Mouse (Mus musculus) midbrain, postnatal 0 days (tissue): ENCODE measurements around the gene Lmnb2. TPM values are rescaled to one million over a fixed set of nuclear protein-coding genes. Genes with fewer than 3 reads are reported as not detected.

Experiments
- ATAC-seq: fragments of 200-750 bp; cut with Nextera tagmentation; 2 replicates; pipeline ENCODE4 v1.8.0; 2017; ENCODE audit warnings: moderate number of reproducible peaks, mild to moderate bottlenecking, moderate TSS enrichment, moderate library complexity; ENCODE audit not compliant: low FRiP score
- DNase-seq: peaks from one replicate; pipeline ENCODE4 v3.0.0-alpha.2; 2015; ENCODE audit warnings: low spot score
- H3K27ac ChIP-seq: fragments of 300-500 bp; sonication (generic); 2 replicates; pipeline ENCODE4 v1.5.1; 2014; ENCODE audit warnings: low read depth, mild to moderate bottlenecking, low read length, mixed read lengths
- H3K27me3 ChIP-seq: fragments of 300-500 bp; sonication (generic); 2 replicates; pipeline ENCODE4 v1.6.1; 2014; ENCODE audit warnings: low read length, control low read depth, mixed read lengths; ENCODE audit not compliant: insufficient read depth
- H3K36me3 ChIP-seq: fragments of 300-500 bp; sonication (generic); 2 replicates; pipeline ENCODE4 v1.6.1; 2014; ENCODE audit warnings: low read length, control low read depth, mixed read lengths; ENCODE audit not compliant: insufficient read depth
- H3K4me1 ChIP-seq: fragments of 300-500 bp; sonication (generic); 2 replicates; pipeline ENCODE4 v1.6.1; 2014; ENCODE audit warnings: mild to moderate bottlenecking, control low read depth, antibody characterized with exemption, low read length, mixed read lengths; ENCODE audit not compliant: insufficient read depth
- H3K4me2 ChIP-seq: fragments of 300-500 bp; sonication (generic); 2 replicates; pipeline ENCODE4 v1.6.1; 2014; ENCODE audit warnings: low read depth, mild to moderate bottlenecking, low read length, mixed read lengths; ENCODE audit not compliant: poor library complexity, severe bottlenecking
- H3K4me3 ChIP-seq: fragments of 300-500 bp; sonication (generic); 2 replicates; pipeline ENCODE4 v1.5.1; 2014; ENCODE audit warnings: low read depth, mild to moderate bottlenecking, low read length, moderate library complexity
- H3K9ac ChIP-seq: fragments of 300-500 bp; sonication (generic); replicated peaks from 2 replicates; pipeline ENCODE4 v1.6.1; 2014; ENCODE audit warnings: mild to moderate bottlenecking, low read length, moderate library complexity, mixed read lengths; ENCODE audit not compliant: poor library complexity, severe bottlenecking
- H3K9me3 ChIP-seq: fragments of 300-500 bp; sonication (generic); 2 replicates; pipeline ENCODE4 v1.6.1; 2016; ENCODE audit warnings: low read length, control low read depth
- CTCF ChIP-seq: IDR thresholded peaks from 2 replicates; pipeline ENCODE4 v1.5.1; 2016; ENCODE audit warnings: antibody characterized with exemption, mild to moderate bottlenecking
- WGBS: fragments of 180-500 bp; shearing (Covaris S2); extraction: QIAGEN DNeasy Blood & Tissue Kit; methylation state at CpG from one replicate; pipeline ENCODE4 v1.1.7; 2014; 5-methylcytosine and 5-hydroxymethylcytosine counted together
- polyA plus RNA-seq: library from polyadenylated mRNA; unstranded; fragments of >200 nt; fragmentation: Nextera tagmentation; extraction: Ambion mirVana; gene quantifications from 2 replicates; pipeline ENCODE4 v1.2.1, GENCODE M21; 2015
- total RNA-seq: library from RNA; depleted of rRNA; stranded (reverse); fragments of >200 nt; gene quantifications from 2 replicates; pipeline ENCODE4 v1.2.3, GENCODE M21; 2014

The Lmnb2 gene
- total and polyA plus RNA-seq, 2 experiments from 2014 or later: 22.6 to 47.3 TPM

- no peaks in the 10 kb centered on the region for H3K36me3 ChIP-seq
- H3K4me3 ChIP-seq: peak overlapping the region; percentile 10; the same call in 1 of the 2 replicates
- no peak overlapping the region for H3K4me2 ChIP-seq
- ATAC-seq (no peak), DNase-seq (no peak)
- no peak overlapping the region for H3K27ac ChIP-seq
- WGBS: 19% methylated on average over 6 of the region's 6 CpGs
- TF ChIP-seq CTCF: no peak
- H3K27me3 ChIP-seq: peaks cover 48% of the 10 kb centered on the region
- H3K4me1 ChIP-seq: peaks cover 22% of the 10 kb centered on the region
- H3K9me3 ChIP-seq: no peaks in the 10 kb centered on the region
- H3K9ac ChIP-seq: peak overlapping the region; percentile 33; the same call in 1 of the 2 replicates
Measured at GRCm38 (mm10) chr10:80936810-80937164, 18.7 kb upstream of the Lmnb2 start.

- Histone ChIP-seq H3K9me3 (no peaks in the 10 kb centered on the region), H3K4me2 (peak overlapping the region; percentile 39), H3K9ac (peak overlapping the region; percentile 33), H3K36me3 (no peaks in the 10 kb centered on the region), H3K4me3 (peak overlapping the region; percentile 10; the same call in 1 of the 2 replicates), H3K27ac (no peak overlapping the region), H3K4me1 (peaks cover 22% of the 10 kb centered on the region), H3K27me3 (peaks cover 53% of the 10 kb centered on the region)
- DNase-seq (peak; percentile 74), ATAC-seq (no peak)
- WGBS: 2% methylated on average over 35 of the region's 37 CpGs
- TF ChIP-seq CTCF: no peak
Measured at GRCm38 (mm10) chr10:80936135-80936809, 18.2 kb upstream of the Lmnb2 start.

GRCm38 (mm10) chr10:80935698-80936097 lies 17.7 kb upstream of the Lmnb2 start:
- H3K9me3 ChIP-seq: no peaks in the 10 kb centered on the region
- no peaks in the 10 kb centered on the region for H3K36me3 ChIP-seq
- peak overlapping the region; percentile 10; the same call in 1 of the 2 replicates for H3K4me3 ChIP-seq
- DNase-seq (no peak), ATAC-seq (no peak)
- no peak for TF ChIP-seq CTCF
- no peak overlapping the region; the same call in 1 of the 2 replicates for H3K9ac ChIP-seq
- peak overlapping the region; percentile 39 for H3K4me2 ChIP-seq
- no peak overlapping the region for H3K27ac ChIP-seq
- H3K4me1 ChIP-seq: peaks cover 24% of the 10 kb centered on the region
- 8% methylated on average over 17 of the region's 17 CpGs for WGBS
- H3K27me3 ChIP-seq: peaks cover 55% of the 10 kb centered on the region

DNA sequence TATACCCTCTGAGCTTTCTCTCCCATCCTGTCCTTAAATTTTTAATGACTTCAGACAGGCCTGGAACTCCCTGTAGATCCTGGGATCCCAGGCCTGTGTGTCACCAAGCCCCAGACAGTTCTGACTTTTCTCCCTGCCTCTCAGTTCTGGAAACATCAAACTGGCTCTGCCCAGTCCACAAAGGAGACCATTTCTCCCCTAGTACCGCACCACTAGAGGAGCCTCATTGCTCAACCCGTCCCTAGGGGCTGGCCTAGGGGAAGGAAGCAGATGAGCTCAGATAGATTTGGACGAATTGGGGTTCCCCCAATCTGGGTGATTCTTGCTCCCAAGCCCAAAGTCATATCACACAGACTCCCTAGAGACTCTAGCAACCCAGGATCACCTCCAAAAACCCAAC lies 17.2 kb upstream of the Lmnb2 start:
- Histone ChIP-seq H3K4me2 (peak overlapping the region; percentile 39; the same call in 1 of the 2 replicates), H3K4me3 (no peak overlapping the region), H3K27me3 (peaks cover 55% of the 10 kb centered on the region), H3K4me1 (peaks cover 19% of the 10 kb centered on the region), H3K9me3 (no peaks in the 10 kb centered on the region), H3K36me3 (no peaks in the 10 kb centered on the region), H3K27ac (no peak overlapping the region), H3K9ac (no peak overlapping the region)
- no peak for DNase-seq
- TF ChIP-seq CTCF: no peak
- 16% methylated on average over 3 of the region's 3 CpGs for WGBS
- ATAC-seq: no peak

- no peak overlapping the region for H3K4me3 ChIP-seq
- H3K4me2 ChIP-seq: no peak overlapping the region
- ATAC-seq: no peak
- peaks cover 19% of the 10 kb centered on the region for H3K4me1 ChIP-seq
- no peak for TF ChIP-seq CTCF
- 40% methylated on average over 14 of the region's 14 CpGs for WGBS
- no peak overlapping the region for H3K27ac ChIP-seq
- no peak for DNase-seq
- H3K9me3 ChIP-seq: no peaks in the 10 kb centered on the region
- H3K36me3 ChIP-seq: no peaks in the 10 kb centered on the region
- peaks cover 55% of the 10 kb centered on the region for H3K27me3 ChIP-seq
- no peak overlapping the region for H3K9ac ChIP-seq
Measured at GRCm38 (mm10) chr10:80934136-80934985, 16.3 kb upstream of the Lmnb2 start.
